Mouse (Mus musculus) thymus, adult 2 months (tissue): ENCODE measurements around the gene Gm43191. TPM values are rescaled to one million over a fixed set of nuclear protein-coding genes. Genes with fewer than 3 reads are reported as not detected.

ENCODE experiments used
- DNase-seq: peaks from one replicate; pipeline ENCODE4 v3.0.0; 2021
- H3K27ac ChIP-seq: fragments of 200-500 bp; 2 replicates; pipeline ENCODE4 v1.5.1; 2012; ENCODE audit warnings: low read length, control low read depth; ENCODE audit not compliant: control insufficient read depth, insufficient read depth
- H3K27me3 ChIP-seq: fragments of 200-500 bp; 2 replicates; pipeline ENCODE4 v1.6.1; 2012; ENCODE audit warnings: mild to moderate bottlenecking, low read length, moderate library complexity, mixed read lengths; ENCODE audit not compliant: control insufficient read depth, insufficient read depth
- H3K36me3 ChIP-seq: fragments of 200-500 bp; 2 replicates; pipeline ENCODE4 v1.6.1; 2012; ENCODE audit warnings: mild to moderate bottlenecking, low read length, moderate library complexity; ENCODE audit not compliant: control insufficient read depth, insufficient read depth
- H3K4me1 ChIP-seq: fragments of 200-500 bp; replicated peaks from 2 replicates; pipeline ENCODE4 v1.6.1; 2012; ENCODE audit warnings: low read length; ENCODE audit not compliant: control insufficient read depth, insufficient read depth
- H3K4me3 ChIP-seq: fragments of 200-500 bp; 2 replicates; pipeline ENCODE4 v1.5.1; 2012; ENCODE audit warnings: mild to moderate bottlenecking, low read length, control low read depth, moderate library complexity; ENCODE audit not compliant: control insufficient read depth, insufficient read depth
- CTCF ChIP-seq: fragments of 200-500 bp; IDR thresholded peaks from 2 replicates; pipeline ENCODE4 v1.5.1; 2012; ENCODE audit warnings: mild to moderate bottlenecking, control low read depth, low read length, moderate library complexity, borderline replicate concordance; ENCODE audit not compliant: control insufficient read depth, poor library complexity, insufficient read depth; ENCODE audit errors: extremely low read depth
- POLR2A ChIP-seq: fragments of 200-500 bp; IDR thresholded peaks from 2 replicates; pipeline ENCODE4 v1.6.1; 2012; ENCODE audit warnings: mild to moderate bottlenecking, low read length, control low read depth, moderate library complexity; ENCODE audit not compliant: control insufficient read depth, poor library complexity, insufficient read depth; ENCODE audit errors: extremely low read depth
- WGBS: fragments of 180-500 bp; shearing (Covaris S2); methylation state at CpG from one replicate; pipeline ENCODE4 v1.1.7; 2018; 5-methylcytosine and 5-hydroxymethylcytosine counted together
- polyA plus RNA-seq: library from polyadenylated mRNA; depleted of rRNA; stranded (reverse); fragments of >200 nt; gene quantifications from 2 replicates; pipeline ENCODE4 v1.2.3, GENCODE M21; 2012

Gm43191 gene
- polyA plus RNA-seq, 1 experiment, result not detected

DNA sequence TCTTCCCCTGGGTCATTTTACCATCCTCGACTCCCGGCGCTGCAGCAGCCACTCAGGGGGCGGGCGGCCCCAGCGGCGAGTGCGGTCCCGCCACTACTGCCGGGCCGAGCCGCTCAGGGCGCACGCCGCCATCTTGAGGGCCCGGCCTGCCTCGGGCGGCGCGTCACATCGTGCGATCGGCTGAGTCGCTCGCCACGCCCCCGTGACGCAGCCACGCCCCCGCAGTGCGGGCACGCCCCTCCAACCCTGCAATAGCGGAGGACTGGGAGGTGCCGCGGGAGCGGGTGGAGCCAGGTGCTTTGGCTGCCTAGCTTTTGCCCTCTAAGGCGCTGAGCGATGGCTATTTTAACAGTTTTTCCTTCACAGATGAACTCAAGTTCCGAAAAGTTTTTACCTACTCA lies 18.6 kb downstream of the Gm43191 start, which contains the start of gene Mfsd14a:
Gene Mfsd14a, minus strand, starts transcription at position 215 of the 401 bp plus-strand sequence.
- H3K4me3 ChIP-seq, result peak within 1 kb of the TSS; percentile 89
- WGBS, result under 1% methylated on average over 39 of the region's 39 CpGs
- no peak within 1 kb of the TSS; the same call in 1 of the 2 replicates for H3K27ac ChIP-seq
- peak; percentile 75; the same call in 1 of the 2 replicates for TF ChIP-seq CTCF
- peak; percentile 98 for TF ChIP-seq POLR2A
- peak; percentile 100 for DNase-seq
- H3K27me3 ChIP-seq, result no peaks in the 10 kb centered on the region
- no peaks in the 10 kb centered on the region for H3K36me3 ChIP-seq
- peaks cover 13% of the 10 kb centered on the region; the same call in 1 of the 2 replicates for H3K4me1 ChIP-seq

DNA sequence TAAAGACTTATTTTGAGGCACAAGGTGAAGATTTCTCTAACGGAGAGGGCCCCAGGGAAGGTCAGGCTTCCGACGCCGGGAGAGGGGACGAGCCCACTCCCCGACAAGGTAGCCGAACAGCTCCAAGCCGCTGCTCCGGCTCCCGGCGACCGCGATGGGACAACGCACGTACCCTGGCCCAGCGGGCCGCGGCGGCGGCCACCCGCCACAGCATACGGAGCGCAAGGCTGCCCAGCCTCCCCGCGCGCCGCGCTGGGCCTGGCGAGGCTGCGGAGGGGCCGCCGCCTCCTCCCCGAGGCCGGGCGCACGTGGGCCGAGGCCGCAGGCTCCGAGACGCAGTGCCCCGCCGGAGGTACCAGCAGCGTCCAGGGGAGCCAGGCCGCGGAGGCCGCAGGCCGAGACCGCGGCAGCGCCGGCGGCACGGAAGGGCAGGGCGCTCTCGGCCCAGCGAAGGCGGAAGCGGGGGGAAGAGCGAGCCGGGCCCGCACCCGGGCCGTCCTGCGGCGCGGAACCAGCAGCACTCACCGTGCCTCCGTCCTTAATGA lies 19.1 kb downstream of the Gm43191 start:
- no peak for TF ChIP-seq CTCF
- no peak for TF ChIP-seq POLR2A
- H3K36me3 ChIP-seq, result no peaks in the 10 kb centered on the region
- H3K27ac ChIP-seq, result no peak overlapping the region; the same call in 1 of the 2 replicates
- H3K27me3 ChIP-seq, result no peaks in the 10 kb centered on the region
- peaks cover 13% of the 10 kb centered on the region; the same call in 1 of the 2 replicates for H3K4me1 ChIP-seq
- DNase-seq, result no peak
- under 1% methylated on average over 63 of the region's 68 CpGs for WGBS
- peak overlapping the region; percentile 89 for H3K4me3 ChIP-seq

DNA sequence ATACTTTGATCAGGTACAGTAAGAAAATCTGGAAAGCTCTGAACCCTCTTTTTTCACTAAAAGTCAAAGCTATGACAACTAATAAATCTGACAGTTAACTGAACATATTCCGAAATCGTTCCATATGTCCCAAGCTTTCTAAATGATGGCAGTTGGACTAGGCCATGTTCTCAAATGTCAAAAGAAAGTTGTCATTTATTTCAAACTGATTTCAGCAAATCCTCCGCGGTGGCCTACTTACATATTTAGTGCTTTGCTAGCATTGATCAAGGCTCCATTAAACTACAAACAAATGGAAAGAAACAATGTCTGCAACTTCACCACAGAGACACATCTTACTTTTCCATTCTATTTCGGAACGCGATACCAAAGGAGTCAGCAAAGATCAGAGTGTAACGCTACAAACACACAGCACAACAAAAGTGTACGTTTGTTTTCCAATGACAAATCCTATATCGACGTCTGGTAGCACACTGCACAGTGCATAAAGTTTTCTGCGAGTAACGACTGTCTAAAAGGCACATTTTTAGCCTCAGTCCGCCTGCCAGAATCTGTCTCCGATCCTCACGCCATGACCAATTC lies 19.7 kb downstream of the Gm43191 start:
- H3K27me3 ChIP-seq, result no peaks in the 10 kb centered on the region
- peaks cover 13% of the 10 kb centered on the region; the same call in 1 of the 2 replicates for H3K4me1 ChIP-seq
- H3K36me3 ChIP-seq, result no peaks in the 10 kb centered on the region
- H3K4me3 ChIP-seq, result peak overlapping the region; percentile 89
- no peak for TF ChIP-seq CTCF
- no peak for TF ChIP-seq POLR2A
- 6% methylated on average over 16 of the region's 16 CpGs for WGBS
- H3K27ac ChIP-seq, result no peak overlapping the region; the same call in 1 of the 2 replicates
- DNase-seq, result no peak

DNA sequence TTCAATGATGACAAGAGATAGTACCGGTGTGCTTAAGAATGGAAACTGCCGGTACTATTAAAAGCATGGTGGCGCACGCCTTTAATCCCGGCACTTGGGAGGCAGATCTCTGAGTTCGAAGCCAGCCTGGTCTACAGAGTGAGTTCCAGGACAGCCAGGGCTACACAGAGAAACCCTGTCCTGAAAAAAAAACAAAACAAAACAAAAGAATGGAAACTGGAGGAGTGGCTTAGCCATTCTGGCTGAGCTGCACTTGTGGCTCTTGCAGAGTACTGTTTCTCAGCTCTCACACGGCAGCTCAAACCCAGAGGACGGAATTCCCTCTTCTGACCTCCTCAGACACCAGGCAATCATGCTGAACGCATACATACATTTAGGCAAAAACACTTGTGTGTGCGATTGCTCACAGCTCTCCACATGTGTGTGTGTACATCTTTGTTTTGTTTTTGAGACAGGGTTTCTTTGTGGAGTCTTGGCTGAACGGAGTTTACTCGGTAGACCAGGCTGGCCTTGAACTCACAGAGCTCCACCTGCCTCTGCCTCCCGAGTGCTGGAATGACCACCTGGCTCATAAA lies 21.1 kb downstream of the Gm43191 start:
- TF ChIP-seq CTCF (no peak), POLR2A (no peak)
- peaks cover 13% of the 10 kb centered on the region; the same call in 1 of the 2 replicates for H3K4me1 ChIP-seq
- H3K27ac ChIP-seq, result no peak overlapping the region
- no peaks in the 10 kb centered on the region for H3K36me3 ChIP-seq
- H3K4me3 ChIP-seq, result no peak overlapping the region
- WGBS, result 90% methylated on average over 13 of the region's 13 CpGs
- DNase-seq, result no peak
- no peaks in the 10 kb centered on the region for H3K27me3 ChIP-seq

DNA sequence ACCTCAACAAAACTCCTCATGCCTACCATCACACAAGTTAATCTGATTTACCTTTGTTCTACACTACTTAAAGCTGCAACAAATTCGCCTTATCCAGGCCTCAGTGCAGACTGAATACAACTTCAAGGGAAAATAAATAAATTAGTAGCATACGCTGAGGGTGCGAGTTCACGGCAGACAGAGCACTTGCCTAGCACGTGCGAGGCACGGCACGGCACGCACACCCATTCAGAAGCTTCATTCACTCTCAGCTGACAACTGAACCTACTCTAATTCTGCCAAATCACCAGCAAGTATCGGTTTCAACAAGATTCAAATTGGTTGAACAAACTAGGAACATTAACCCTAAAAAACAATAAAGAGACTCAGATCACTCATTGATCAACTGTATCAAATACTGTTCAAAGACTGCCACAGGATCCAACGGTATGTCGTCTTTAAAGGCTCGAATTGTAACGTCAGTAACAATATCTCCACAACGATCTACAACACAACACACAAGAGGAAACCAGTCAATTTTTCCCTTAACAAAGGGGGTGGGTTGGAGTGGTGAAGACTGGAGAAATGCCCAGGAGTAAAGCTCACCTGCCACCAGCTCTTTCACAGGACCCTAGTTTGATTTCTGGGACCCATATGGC lies 22.0 kb downstream of the Gm43191 start:
- no peak for TF ChIP-seq POLR2A
- no peak for TF ChIP-seq CTCF
- Histone ChIP-seq H3K27ac (no peak overlapping the region), H3K4me3 (no peak overlapping the region), H3K36me3 (no peaks in the 10 kb centered on the region), H3K27me3 (no peaks in the 10 kb centered on the region), H3K4me1 (peaks cover 13% of the 10 kb centered on the region; the same call in 1 of the 2 replicates)
- DNase-seq, result no peak
- 62% methylated on average over 15 of the region's 15 CpGs for WGBS
